Mouse (Mus musculus) lung, adult 10 weeks (tissue): ENCODE data around the gene Mfap3. TPM values are rescaled to one million over a fixed set of nuclear protein-coding genes. Genes with fewer than 3 reads are reported as not detected.

Experiments used
- polyA plus RNA-seq: library from polyadenylated mRNA; stranded (reverse); fragments of 350-450 nt; fragmentation: Illumina TruSeq; extraction: RNeasy Lipid Tissue Mini Kit (QIAGEN cat#74804); gene quantifications from one replicate; pipeline ENCODE4 v1.2.3, GENCODE M21; 2014; ENCODE audit warnings: low read depth, low replicate concordance; ENCODE audit not compliant: insufficient read depth

Mfap3 gene
- 8.9 TPM for polyA plus RNA-seq

DNA sequence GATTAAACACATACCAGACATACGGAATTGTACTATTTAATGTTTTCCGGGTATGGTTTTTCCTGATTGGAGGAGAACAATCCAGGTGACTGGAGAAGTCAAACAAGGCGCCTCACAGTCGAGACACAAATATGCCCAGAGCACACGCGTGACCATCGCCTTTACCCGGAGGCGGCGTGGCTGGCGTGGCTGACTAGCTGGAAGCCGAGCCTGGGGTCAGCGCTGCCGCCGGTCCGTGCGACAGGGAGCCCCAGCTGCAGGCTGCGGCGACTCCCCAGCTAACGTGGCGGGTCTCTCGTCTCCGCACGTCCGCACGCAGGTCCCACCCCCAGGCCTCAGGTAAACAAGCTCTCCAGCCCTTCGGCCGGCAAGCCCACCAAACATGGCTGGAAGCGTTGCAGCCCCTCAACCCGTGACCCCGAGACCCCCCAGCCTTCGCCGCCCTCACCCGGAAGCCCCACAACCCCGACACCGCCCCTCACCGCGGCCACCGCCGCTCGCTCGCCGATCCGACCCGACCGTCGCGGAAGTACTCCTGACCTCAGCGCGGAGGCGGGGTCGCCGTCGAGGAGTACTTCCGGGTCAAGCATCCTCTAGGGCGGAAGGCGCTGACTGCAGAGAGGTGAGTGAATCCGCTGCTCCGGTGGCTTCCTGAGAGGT, at the start of gene Mfap3, which contains the start of gene Fam114a2:
Gene Mfap3 (plus strand): TSS at position 574 of the 660 bp plus-strand sequence.
Gene Fam114a2 (minus strand): TSS at position 527 of the 660 bp plus-strand sequence.

Other genes starting within 250 kb of the Mfap3 start
- 26.2 TPM for gene Fam114a2, start within 50 bp of the Mfap3 start, polyA plus RNA-seq
- 5.4 TPM for gene Galnt10, start 126.8 kb downstream of the Mfap3 start, polyA plus RNA-seq